Mouse (Mus musculus) cerebral cortex, adult 2 months (tissue): Measurements from ENCODE around the gene Ankrd45.

ENCODE experiments used
- WGBS: fragments of 180-500 bp; shearing (Covaris S2); methylation state at CpG from one replicate; pipeline ENCODE4 v1.1.7; 2018; 5-methylcytosine and 5-hydroxymethylcytosine counted together

Gene Ankrd45

DNA sequence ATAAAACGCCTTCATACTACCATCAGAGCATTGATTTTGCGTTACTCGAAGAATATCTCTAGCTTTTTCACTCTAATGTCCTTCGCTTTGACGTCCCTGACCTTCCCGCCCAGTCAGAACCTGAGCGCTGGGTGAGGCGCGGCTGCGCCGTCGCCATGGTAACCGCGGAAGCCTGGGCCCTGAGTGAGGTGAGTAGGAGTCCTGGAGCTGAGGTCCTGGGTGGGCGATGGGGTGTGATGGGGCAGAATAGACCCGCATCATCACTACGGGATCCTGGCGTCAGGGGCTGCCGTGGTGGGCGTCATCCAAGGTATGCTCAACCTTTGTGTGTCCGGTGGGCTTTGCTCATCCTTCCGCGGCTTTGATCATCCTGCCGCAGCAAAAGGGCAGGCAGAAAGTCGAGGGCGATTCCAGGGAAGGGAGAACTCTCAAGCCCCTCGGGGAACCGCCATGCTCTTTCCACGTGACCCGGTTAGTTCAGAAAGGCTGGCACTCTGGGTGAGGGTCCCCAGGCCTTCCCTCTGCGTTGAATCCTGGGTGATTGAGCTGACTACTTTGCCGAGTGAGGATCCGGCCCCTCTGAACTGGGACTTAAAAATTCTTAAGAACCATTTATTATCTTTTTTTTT lies at the start of gene Ankrd45:
Gene Ankrd45, plus strand, starts transcription at position 161 of the 629 bp plus-strand sequence.
- 4% methylated on average over 33 of the region's 33 CpGs for WGBS

DNA sequence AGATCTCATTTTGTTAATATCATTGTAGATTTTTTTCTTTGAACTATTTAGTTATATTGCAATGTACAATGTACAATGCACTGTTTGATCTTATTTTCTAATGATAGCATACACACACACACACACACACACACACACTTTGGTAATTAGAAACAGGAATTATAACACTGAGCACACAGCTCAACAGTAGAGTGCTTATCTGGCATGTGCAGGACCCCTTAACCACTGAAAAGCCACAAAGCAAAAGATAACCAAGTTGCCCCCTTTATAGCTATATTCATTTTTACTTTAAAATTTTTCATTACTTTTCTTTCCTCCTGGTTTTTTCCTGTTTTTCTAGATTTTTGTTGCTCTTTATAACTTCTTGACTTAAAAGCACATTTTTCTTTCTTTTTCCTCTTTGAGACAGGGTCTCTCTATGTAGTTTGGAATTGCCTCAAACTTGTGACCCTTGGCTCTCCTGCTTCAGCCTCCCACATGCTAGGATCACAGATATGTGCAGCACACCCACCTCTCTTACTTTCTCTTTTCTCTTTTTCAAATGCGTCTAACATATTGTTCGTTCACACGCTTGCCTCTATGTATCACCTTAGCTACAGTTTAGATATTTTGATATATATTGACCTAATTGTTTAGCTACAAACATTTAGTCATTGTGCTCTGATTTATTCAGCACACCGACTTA lies 42.6 kb upstream of the Ankrd45 start:
- 90% methylated on average over 4 of the region's 4 CpGs for WGBS

DNA sequence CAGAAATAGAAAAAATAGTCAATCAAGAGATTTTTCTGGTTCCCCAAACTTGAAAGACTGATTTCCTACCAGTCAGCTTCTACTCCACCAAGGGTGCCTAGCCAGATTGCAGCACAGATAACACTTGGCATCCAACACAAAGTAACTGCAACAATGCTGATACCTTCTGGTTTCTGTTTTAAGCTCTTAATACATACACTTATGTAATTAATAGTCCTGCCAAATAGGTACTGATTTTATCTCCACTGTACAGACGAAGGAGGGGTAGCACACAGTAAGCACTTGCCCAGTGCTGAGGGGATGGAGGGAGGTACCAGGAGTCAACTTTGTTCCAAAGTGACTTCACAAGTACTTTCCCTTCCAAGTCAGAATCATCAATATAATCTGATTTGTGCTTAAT lies 38.6 kb upstream of the Ankrd45 start:
- WGBS: 83% methylated on average over 1 of the region's 1 CpGs

DNA sequence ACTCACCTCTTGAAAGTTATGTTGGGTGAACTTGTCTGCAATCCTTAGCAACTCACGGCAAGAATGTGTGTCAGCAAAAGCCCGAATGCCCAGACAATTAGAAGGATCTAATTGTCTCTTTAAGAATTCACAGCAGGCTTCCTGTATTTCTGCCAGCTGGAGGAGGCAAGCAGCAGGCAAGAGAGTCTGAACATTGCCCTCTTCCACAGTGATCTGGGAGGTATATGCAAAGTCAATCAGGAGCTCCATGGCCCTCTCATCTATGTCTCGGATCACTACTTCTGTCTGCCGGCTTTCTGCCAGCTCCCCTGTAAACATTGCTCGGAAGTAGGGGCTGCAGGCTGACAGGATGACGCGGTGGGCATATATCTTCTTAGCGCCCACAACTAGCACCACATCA lies 33.3 kb upstream of the Ankrd45 start:
- WGBS: 77% methylated on average over 8 of the region's 8 CpGs

DNA sequence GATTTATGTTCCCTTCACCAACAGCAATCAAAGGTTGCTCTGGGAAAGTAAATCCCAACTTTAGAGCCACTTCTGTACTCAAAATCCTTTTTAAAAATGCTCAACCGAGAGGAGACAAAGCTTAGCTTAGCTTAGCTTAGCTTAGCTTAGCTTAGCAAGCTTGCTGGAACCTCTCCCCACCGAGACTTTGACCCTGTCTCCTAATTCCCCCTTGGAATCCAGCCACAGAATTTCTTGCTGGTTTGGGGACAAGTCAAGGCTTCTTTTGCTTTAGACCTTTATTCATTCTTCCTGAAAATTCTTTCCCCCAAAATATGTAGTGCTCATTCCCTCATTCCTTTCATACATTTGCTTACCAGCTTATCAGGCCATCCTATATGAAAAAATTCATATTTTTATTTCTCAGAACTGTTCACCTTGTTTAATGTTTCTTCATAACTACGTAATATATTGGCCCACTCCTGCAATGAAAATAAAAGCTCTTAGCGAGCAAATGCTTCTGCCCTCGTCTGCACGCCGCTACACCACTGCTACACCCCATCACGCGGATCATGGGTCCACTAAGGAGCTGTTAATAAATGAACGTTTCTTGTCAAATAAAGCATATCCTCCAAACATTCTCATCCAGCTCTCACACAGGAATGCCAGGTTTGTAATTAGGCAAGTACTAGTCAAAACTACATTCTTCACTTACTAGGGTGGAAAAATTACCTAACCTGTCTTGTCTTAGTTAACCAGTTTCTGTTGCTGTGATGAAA lies 19.7 kb upstream of the Ankrd45 start:
- WGBS: 93% methylated on average over 10 of the region's 10 CpGs

DNA sequence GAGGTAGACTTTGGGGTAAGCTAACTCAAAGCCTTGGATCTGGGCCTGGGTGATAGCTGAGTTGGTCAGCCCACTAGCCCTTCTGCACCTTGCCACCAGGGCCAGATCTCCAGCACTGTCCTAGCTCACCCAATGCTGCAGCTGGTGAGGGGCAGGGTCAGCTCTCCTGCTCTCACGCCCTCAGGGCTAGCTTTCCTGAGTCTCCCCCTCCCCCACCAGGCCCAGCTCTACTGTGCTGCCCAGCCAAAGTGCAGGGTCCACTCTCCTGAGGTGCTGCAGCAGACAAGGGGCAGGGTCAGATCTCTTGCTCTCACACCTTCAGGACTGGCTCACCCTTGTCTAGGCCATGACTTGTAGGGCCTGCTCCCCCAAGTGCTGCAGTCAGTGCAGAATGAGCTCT lies 16.0 kb upstream of the Ankrd45 start:
- WGBS: 88% methylated on average over 1 of the region's 1 CpGs

DNA sequence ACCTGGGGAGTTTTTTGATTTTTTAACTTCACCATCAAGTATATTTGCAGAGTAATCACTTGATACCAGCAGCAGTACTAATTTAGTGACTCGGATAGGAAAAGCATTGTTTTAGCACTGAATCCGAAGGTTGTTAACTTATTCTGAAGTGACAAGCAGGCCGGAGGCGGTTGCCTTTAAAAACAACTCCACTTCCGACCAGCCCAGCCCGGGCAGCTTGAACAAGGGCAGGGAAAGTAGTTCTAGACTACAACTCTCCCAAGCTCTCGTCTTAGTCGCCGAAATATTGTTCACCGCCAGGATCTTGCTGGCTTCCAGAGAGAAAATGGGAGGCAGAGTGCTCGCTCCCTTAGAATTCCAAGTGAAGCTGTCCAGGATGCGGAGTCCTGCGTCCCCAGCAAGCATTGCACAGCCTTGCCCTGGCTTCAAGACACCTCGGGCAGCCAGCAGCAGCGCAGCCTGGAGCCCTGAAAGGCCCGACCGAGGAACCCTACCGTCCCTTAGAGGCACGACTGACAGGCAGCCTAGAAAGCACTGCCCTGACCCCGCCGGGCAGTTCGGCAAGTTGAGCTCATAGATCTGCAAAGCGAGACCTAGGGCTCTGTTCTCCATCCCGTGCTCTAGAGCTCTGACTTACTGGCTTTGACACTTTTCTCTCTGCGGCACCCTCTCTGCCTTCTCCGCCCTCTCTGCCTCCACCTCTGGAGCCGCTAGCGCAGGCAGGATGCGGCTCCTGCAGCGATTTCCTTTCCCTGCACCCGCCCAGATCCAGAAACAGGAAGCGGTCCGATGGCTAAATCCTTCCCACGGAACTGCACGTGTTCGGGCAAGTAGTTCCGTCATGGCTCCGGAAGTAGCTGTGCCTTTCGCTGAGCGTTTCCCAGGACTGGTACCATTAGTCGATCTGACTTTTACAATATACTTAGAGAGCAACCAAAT lies 11.5 kb upstream of the Ankrd45 start, which contains the start of gene Klhl20:
Gene Klhl20, minus strand, starts transcription at position 786 of the 939 bp plus-strand sequence.
- under 1% methylated on average over 41 of the region's 41 CpGs for WGBS

DNA sequence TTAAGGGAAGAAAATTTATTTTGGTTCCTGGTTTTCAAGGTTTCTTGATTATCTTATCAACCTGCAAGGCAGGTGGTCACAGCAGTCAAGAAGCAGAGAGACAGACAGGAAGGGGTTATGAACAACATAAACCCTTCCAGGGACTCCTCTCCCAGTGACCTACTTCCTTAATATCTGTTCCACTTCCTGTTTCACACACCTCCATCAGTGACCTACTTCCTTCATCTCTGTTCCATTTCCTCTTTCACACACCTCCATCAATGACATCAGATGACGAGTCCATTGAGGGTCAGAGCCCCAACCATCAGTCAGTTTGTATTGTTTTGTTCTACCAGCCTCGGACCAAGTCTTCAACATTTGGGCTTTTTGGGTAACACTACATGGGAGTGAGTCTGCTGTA lies 3.0 kb upstream of the Ankrd45 start:
- WGBS: 90% methylated on average over 2 of the region's 2 CpGs

DNA sequence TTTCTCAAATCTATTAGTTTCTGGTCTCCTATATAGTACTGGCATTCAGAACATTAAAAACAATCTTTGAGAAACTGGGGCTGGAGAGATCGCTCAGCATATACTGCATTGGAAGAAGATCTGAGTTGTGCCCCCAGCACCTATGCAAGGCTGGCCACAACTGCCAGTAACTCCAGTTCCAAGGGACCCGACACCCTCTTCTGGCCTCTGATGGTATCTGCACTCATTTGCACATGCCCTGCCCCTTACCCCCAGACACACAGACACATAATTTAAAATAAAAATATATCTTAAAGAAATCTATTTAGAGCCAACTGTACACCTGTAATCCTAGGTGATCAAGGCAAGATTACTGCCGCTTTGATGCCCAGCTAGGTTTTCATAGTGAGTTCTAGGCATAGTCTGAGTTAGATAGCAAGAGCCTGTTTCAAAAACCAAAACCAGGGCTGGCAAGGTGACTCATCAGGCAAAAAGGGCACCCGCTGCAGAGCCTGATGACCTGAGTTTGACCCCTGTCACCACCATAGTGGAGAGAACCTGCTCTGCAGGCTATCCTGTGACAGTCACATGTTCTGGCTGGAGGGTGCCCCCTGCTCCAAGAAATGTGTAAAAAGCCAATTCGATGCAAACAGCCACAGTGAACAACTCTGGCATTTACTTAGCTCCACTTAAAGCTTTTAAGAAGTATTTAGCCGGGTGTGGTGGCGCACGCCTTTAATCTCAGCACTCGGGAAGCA lies 2.3 kb upstream of the Ankrd45 start:
- 91% methylated on average over 9 of the region's 9 CpGs for WGBS

DNA sequence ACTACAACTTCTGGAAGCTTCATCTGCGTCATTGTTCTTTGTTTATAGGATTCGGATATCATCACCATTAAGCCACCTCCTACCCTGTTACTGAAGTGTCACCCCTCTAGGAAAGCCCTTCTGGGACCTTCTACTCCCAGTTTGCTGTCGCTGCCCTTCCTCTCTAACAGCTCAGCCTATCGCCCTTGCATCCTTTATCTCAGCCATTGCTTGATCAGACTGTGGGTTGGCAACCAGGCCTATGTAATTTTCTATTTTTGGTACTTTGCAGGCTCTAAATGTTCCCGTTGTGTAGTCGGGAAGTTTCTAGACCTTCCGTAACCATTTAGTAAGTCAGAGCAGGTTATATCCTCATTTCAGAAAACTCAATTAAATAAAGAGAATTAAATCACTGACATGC lies 725 bp downstream of the Ankrd45 start:
- 41% methylated on average over 7 of the region's 7 CpGs for WGBS

DNA sequence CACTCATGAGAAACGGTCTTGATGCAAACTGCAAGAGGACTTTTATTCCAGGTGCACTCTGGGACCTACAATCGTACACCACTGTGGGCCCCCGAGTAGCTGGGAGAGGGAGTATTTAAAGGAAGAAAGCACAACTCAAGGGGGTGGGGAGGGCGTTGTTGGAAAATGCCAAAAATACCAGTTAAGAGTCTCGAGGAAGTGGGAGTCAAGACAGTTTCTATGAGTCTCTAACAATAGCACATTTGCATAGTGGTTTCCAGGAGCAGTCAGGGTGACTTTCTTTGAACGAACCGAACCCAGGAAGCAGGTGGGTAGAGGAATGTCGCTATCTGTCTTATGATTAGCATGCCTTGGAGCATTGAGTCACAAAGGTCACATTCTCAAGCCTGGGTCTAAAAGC lies 3.1 kb downstream of the Ankrd45 start:
- 45% methylated on average over 8 of the region's 8 CpGs for WGBS

DNA sequence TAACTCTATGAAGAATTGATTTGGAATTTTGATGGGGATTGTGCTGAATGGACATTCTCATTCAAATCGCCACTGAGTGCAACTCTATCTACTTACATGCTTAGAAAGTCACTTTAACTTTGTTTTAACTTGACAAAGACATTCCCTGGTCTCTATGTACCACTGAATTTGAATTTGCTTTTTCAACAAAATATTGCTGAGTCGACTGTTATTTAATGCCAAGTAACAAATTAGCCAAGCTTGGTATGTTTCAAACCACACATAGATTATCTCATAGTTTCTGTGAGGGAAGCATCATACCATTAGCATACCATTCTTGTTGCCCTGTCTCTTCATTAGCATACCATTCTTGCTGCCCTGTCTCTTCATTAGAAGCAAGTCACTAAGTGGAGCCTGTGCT lies 5.4 kb downstream of the Ankrd45 start:
- WGBS: 86% methylated on average over 2 of the region's 2 CpGs

DNA sequence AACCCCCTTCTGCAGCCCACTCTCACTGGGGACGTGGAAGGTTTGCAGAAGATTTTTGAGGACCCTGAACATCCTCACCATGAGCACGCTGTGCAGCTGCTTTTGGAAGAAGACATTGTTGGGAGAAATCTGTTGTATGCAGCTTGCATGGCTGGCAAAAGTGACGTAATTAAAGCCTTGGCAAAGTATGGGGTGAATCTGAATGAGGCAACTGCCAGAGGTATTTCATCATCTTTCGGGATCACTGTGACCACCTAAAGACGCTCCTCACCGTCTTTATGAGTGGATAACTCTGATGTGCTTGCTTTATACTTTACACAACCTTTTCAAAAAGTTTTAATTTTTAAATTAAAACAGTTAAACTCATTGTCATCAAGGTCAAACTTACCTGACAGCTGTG lies 8.6 kb downstream of the Ankrd45 start:
- WGBS: 60% methylated on average over 6 of the region's 6 CpGs

DNA sequence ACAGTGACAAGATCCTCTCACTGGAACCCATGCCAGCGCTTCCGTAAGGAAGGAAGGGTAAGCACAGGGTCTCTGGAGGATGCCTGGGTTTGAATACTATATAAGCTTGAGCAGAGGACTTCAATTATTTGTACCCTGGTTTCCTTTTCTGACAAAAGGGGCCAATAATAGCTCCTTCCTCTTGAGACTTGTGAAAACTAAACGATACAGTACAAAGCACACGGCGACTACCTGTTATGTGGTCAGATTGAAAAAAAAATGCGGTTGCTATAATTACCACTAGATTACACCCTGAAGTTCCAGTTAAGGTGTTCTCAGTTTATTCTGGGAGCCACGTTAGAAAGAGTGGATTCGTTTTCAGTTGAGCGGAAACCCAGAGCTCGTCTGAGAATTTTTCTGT lies 14.1 kb downstream of the Ankrd45 start:
- 74% methylated on average over 10 of the region's 10 CpGs for WGBS

DNA sequence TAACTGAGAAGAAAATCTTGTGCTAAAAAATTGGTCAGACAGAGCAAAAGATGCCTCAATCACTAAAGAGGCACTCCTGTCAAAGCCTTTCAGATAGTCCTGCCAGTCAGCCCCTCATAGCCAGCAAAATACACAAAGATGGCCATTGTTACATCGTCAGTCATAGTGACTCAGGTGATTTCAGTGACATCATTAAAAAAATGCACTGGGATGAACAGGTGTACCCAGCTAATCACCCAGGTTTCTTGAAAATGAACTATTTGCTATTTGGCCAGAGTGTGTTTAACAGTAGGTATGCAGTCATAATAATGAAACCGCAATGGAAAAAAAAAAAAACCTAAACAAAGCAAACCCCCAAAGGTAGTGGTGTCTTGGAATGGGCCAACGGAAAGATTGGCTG lies 16.7 kb downstream of the Ankrd45 start, which contains the start of gene Tex50:
Gene Tex50, minus strand, starts transcription at position 101 of the 400 bp plus-strand sequence.
- WGBS: 90% methylated on average over 3 of the region's 3 CpGs

DNA sequence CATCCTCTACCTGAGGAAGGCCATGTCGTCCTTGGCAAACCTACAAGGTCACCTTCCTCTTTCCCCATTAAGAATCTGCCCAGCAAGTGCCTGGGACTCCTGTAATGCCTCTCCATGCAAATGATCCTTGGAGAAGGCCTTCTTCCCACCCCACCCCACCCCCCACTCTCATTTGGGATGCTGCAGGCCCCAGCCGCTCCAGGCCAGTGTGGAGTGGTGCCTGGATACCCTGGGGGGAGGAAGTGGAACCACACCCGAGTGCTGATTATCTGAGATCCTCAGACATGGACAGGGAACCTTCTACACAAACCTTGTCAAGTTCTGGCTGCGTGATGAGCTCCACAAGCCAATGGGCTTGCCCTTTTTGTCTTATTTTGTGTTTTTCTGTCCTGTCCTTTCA lies 17.8 kb downstream of the Ankrd45 start:
- 79% methylated on average over 4 of the region's 4 CpGs for WGBS

DNA sequence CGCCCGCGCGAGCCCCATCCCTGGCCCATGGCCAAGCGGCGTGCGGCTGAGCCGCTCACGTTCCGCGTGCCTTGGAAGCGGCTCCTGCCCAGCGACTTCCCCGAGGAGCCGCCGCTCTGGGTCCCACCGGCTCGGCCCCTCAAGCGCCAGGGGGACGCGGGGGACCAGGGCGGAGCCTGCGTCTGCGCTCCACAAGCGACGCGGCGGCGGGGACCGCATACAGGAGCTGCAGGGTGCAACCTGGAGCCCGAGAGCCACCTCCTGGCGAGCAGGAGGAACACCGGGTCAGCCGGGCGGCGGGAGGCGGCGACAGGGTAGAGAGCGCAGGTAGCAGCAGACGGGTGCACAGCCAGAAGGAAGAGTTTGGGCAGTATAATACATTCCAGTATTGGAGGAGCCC lies 28.2 kb downstream of the Ankrd45 start:
- under 1% methylated on average over 40 of the region's 40 CpGs for WGBS

DNA sequence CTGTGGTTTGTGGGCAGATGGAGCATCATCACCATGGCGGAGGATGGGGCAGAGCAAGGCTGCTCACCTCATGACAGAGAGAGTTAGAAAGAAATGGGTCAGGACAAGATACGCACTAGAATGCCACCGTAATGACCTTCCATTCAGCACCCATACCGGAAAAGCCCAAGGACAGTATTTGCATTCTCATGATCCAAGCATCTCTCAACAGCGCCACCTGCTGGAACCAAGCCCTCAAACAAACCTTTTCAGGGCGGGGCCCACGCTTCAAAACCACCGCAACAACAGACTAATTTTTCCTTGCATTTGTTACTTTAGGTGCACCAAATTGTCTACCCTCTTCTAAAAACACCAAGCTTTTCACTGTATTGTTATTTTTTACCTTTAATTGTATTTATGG lies 38.2 kb downstream of the Ankrd45 start:
- 57% methylated on average over 8 of the region's 8 CpGs for WGBS

DNA sequence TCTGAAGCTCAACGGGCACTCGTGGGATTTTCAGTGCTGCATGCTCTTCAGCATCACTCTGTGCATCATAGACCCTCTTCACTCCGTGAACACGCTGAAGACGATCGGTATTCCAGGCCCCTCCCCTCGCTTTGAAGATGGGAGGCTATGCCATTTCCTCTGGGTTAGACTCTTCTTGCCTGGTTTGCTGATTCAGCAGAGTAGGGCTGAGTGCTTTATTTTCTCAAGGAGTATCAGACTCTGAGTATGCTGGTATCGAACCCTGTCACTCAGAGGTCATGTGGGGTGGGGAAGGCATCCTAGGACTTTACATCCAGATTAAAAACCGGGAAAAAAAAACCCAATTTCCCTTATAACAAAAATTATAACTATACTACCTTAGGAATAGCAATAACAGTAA lies 39.9 kb downstream of the Ankrd45 start:
- 85% methylated on average over 9 of the region's 9 CpGs for WGBS

DNA sequence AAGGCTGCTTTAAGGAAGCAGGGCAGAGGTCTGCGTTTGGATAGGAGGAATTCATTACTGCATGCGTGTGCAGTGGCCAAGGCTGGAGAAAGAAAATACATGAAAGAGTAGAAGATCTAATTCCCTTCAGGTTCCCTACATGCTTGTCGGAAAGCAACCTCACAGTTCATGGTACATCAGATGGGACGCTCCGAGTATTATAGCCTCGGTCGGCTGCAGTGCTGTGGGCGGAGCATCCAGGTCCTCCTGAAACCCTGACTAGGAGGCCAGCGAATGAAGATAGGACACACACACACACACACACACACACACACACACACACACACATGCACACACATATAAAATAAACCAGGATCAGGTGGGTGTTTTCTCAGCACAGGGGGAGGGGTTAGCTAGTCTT lies 41.2 kb downstream of the Ankrd45 start:
- 74% methylated on average over 9 of the region's 9 CpGs for whole genome bisulfite sequencing

DNA sequence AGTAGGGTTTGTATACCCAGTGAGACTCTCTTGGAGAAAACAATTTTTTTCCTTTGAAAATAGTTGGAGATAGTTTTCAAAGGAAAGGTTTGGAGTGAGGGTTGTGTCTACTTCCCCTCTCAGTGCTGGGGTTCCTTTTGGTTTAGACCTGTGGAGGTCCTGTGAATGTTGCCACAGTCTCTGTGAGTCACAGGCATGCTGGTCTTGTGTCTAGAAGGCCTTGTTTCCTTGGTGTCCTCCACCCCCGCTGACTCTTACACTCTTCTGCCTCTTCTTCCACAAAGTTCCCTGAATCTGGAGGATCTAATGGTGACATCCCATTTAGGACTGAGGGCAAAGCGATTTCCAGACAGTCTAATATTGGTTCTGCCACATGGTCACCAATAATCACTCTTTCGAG lies 42.9 kb downstream of the Ankrd45 start:
- WGBS: 93% methylated on average over 3 of the region's 3 CpGs
